Mouse (Mus musculus) bone marrow macrophage, adult 2 months (primary cell): ENCODE results near the gene Epha8. TPM values are rescaled to one million over a fixed set of nuclear protein-coding genes. Genes with fewer than 3 reads are reported as not detected.
A peak's percentile ranks its signal among the peaks of the same experiment; 100 is the strongest.

Experiments used
- H3K27ac ChIP-seq: 2 replicates; pipeline ENCODE4 v1.5.1; 2012; ENCODE audit warnings: low read depth, low read length; ENCODE audit not compliant: insufficient read depth
- H3K4me1 ChIP-seq: 2 replicates; pipeline ENCODE4 v1.6.1; 2012; ENCODE audit warnings: low read length; ENCODE audit not compliant: control insufficient read depth, insufficient read depth
- H3K4me3 ChIP-seq: 2 replicates; pipeline ENCODE4 v1.5.1; 2012; ENCODE audit warnings: mild to moderate bottlenecking, low read length, moderate library complexity; ENCODE audit not compliant: insufficient read depth
- CTCF ChIP-seq: IDR thresholded peaks from 2 replicates; pipeline ENCODE4 v1.5.1; 2012; ENCODE audit warnings: low read depth, mild to moderate bottlenecking, low read length, moderate library complexity
- POLR2A ChIP-seq: IDR thresholded peaks from 2 replicates; pipeline ENCODE4 v1.6.1; 2012; ENCODE audit warnings: mild to moderate bottlenecking, low read depth, low read length, borderline replicate concordance
- polyA plus RNA-seq: library from polyadenylated mRNA; stranded (reverse); fragments of >200 nt; gene quantifications from 2 replicates; pipeline ENCODE4 v1.2.4, GENCODE M21; 2012; ENCODE audit not compliant: missing spikeins, insufficient read depth, insufficient read length

The Epha8 gene
- polyA plus RNA-seq, 1 experiment, result not detected

- no peak overlapping the region for H3K4me3 ChIP-seq
- H3K4me1 ChIP-seq, result no peaks in the 10 kb centered on the region
- TF ChIP-seq POLR2A (no peak), CTCF (no peak)
Measured at GRCm38 (mm10) chr4:136934746-136935613, 21.6 kb downstream of the Epha8 start.

DNA sequence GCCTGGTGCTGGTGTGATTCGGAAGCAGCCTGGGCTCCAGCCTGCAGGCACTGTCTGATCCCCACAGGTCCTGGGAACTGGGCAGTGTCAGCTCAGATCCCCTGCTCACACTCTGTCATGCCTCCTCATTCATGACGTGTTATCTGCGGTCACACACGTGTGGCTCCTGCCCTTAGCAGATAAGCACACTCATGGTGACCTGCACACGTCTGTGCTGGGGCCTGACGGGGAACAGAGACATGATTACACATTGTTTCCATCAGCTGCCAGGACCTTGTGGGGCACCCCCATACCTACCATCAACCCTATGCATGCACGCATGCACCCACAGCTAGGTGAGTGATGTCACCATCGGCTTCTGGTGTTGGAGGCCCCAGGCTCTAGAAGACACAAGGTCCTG lies 26.1 kb downstream of the Epha8 start:
- no peak overlapping the region for H3K27ac ChIP-seq

More at GRCm38 (mm10) chr4:136934746-136935613, 21.6 kb downstream of the Epha8 start:
- H3K27ac ChIP-seq, result no peak overlapping the region

GRCm38 (mm10) chr4:136928928-136929327 lies 27.7 kb downstream of the Epha8 start:
- H3K27ac ChIP-seq, result no peak overlapping the region
- no peak for TF ChIP-seq POLR2A
- peak; percentile 37; the same call in 1 of the 2 replicates for TF ChIP-seq CTCF
- no peaks in the 10 kb centered on the region for H3K4me1 ChIP-seq
- no peak overlapping the region for H3K4me3 ChIP-seq

More for the DNA sequence above, 26.1 kb downstream of the Epha8 start:
- no peaks in the 10 kb centered on the region for H3K4me1 ChIP-seq
- TF ChIP-seq CTCF (no peak), POLR2A (no peak)
- no peak overlapping the region for H3K4me3 ChIP-seq

DNA sequence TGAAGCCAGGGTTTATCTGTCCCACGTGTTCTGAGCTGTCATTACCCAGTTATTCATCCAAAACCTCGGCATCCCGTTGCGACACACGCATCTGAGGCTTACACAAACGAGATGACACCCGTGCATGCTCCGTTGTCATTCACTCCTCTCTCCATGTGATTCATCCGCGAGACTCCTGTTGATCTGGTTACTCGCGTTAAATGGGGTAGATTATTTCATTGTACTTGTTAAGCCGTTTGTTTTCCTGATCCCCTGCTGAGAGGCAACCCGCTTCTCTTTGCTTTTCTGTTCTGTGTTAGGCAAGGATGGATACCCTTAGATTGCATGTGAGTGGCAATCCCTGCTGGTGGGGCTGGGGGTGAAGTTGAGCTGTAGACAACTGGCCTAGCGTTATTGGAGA lies 30.8 kb downstream of the Epha8 start:
- Histone ChIP-seq H3K27ac (no peak overlapping the region), H3K4me3 (no peak overlapping the region), H3K4me1 (no peaks in the 10 kb centered on the region)
- no peak for TF ChIP-seq CTCF
- TF ChIP-seq POLR2A, result no peak

DNA sequence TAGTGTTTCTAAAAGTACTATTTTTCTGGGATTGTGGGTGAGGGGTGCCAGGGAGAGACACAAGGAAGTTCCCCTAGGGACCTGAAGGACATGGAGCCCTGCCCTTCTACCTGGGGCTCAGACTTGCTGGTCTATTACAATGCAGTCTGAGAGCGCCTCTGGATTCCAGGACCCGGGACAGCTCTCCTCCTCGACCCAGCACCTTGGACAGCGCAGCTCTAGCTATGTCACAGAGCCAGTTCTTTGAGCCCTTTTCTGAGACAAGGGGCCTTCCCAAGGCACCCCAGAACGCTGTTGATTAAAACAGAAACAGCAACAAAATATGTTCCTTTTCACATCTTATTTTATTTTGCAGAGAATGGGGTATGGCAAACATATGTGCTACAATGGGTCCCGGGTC lies 32.1 kb downstream of the Epha8 start:
- Histone ChIP-seq H3K27ac (no peak overlapping the region), H3K4me3 (no peak overlapping the region), H3K4me1 (no peaks in the 10 kb centered on the region)
- TF ChIP-seq POLR2A (no peak), CTCF (no peak)

DNA sequence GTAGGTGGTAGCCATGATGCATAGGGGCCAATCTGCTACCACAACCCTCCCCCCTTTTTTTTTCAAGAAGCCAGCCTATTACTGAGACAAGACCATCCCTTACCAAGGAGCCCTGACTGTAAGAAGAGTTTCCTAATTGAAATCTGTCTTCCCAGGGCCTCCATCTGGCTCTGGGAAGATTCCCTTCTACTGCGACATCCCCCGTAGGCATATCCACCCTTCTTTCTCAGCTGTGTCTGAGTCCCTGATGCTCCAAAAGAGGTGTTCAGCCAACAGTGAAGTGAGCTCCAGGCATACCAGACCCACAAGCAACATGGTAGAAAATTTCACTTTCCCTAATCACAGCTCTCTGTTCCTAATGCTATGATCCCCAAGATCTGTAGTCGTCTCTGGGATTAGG lies 37.1 kb downstream of the Epha8 start:
- Histone ChIP-seq H3K4me1 (no peaks in the 10 kb centered on the region), H3K27ac (no peak overlapping the region), H3K4me3 (no peak overlapping the region)
- TF ChIP-seq CTCF (no peak), POLR2A (no peak)

- TF ChIP-seq POLR2A (no peak), CTCF (no peak)
Measured at GRCm38 (mm10) chr4:136918834-136919233, 37.8 kb downstream of the Epha8 start.

GRCm38 (mm10) chr4:136917165-136917524 lies 39.5 kb downstream of the Epha8 start:
- H3K27ac ChIP-seq, result no peak overlapping the region
- TF ChIP-seq POLR2A (no peak), CTCF (no peak)
- no peaks in the 10 kb centered on the region for H3K4me1 ChIP-seq

More at GRCm38 (mm10) chr4:136918834-136919233, 37.8 kb downstream of the Epha8 start:
- Histone ChIP-seq H3K4me1 (no peaks in the 10 kb centered on the region), H3K27ac (no peak overlapping the region), H3K4me3 (no peak overlapping the region)

GRCm38 (mm10) chr4:136916359-136917164 lies 40.1 kb downstream of the Epha8 start:
- H3K4me3 ChIP-seq, result no peak overlapping the region
- no peak overlapping the region for H3K27ac ChIP-seq
- H3K4me1 ChIP-seq, result no peaks in the 10 kb centered on the region
- TF ChIP-seq POLR2A (no peak), CTCF (no peak)

More at GRCm38 (mm10) chr4:136917165-136917524, 39.5 kb downstream of the Epha8 start:
- no peak overlapping the region for H3K4me3 ChIP-seq
